Mouse (Mus musculus): ENCODE results near the gene Rack1. TPM values are rescaled to one million over a fixed set of nuclear protein-coding genes. Genes with fewer than 3 reads are reported as not detected.
"Not testable (repeated sequence)": the region's sequence is repeated elsewhere in the genome, so short reads cannot be mapped to it uniquely, and the experiment has no call there.

Gene Rack1
- polyA plus RNA-seq, 1 experiment = not detected

GRCm38 (mm10) chr11:48841213-48841612 is 41.1 kb downstream of the Rack1 start:
- WGBS = 95% methylated on average over 5 of the region's 5 CpGs
- no peak for TF ChIP-seq CTCF (IDR thresholded peaks at IDR 0.05; ENCODE audit: insufficient read depth, low read depth, low read length)
- TF ChIP-seq POLR2A (IDR thresholded peaks at IDR 0.05; ENCODE audit: insufficient read depth, low read depth, low read length) = no peak
- H3K4me1 ChIP-seq (ENCODE audit: control insufficient read depth, insufficient read depth, low read length) = peaks cover 9% of the 10 kb centered on the region
- no peak overlapping the region for H3K27ac ChIP-seq (ENCODE audit: insufficient read depth, low read depth, low read length)
- no peak overlapping the region for H3K4me3 ChIP-seq (ENCODE audit: insufficient read depth, low read depth, low read length)

GRCm38 (mm10) chr11:48842378-48842792 is 42.3 kb downstream of the Rack1 start:
- no peak overlapping the region for H3K27ac ChIP-seq (ENCODE audit: insufficient read depth, low read depth, low read length)
- peaks cover 5% of the 10 kb centered on the region; the same call in 1 of the 2 replicates for H3K4me1 ChIP-seq (ENCODE audit: control insufficient read depth, insufficient read depth, low read length)
- no peak overlapping the region for H3K4me3 ChIP-seq (ENCODE audit: insufficient read depth, low read depth, low read length)
- WGBS = 89% methylated on average over 4 of the region's 4 CpGs
- TF ChIP-seq POLR2A (IDR thresholded peaks at IDR 0.05; ENCODE audit: insufficient read depth, low read depth, low read length) (no peak), CTCF (IDR thresholded peaks at IDR 0.05; ENCODE audit: insufficient read depth, low read depth, low read length) (no peak)

- 90% methylated on average over 11 of the region's 11 CpGs for WGBS
These were observed 43.1 kb downstream of the Rack1 start for GRCm38 (mm10) chr11:48843202-48843601.

GRCm38 (mm10) chr11:48844309-48844708 is 44.2 kb downstream of the Rack1 start:
- no peak overlapping the region for H3K4me3 ChIP-seq (ENCODE audit: insufficient read depth, low read depth, low read length)
- no peaks in the 10 kb centered on the region for H3K4me1 ChIP-seq (ENCODE audit: control insufficient read depth, insufficient read depth, low read length)
- 61% methylated on average over 6 of the region's 6 CpGs for WGBS
- H3K27ac ChIP-seq (ENCODE audit: insufficient read depth, low read depth, low read length) = no peak overlapping the region
- TF ChIP-seq POLR2A (IDR thresholded peaks at IDR 0.05; ENCODE audit: insufficient read depth, low read depth, low read length) (no peak), CTCF (IDR thresholded peaks at IDR 0.05; ENCODE audit: insufficient read depth, low read depth, low read length) (no peak)

More at GRCm38 (mm10) chr11:48843202-48843601, 43.1 kb downstream of the Rack1 start:
- TF ChIP-seq CTCF (IDR thresholded peaks at IDR 0.05; ENCODE audit: insufficient read depth, low read depth, low read length) = no peak
- H3K4me3 ChIP-seq (ENCODE audit: insufficient read depth, low read depth, low read length) = no peak overlapping the region
- H3K27ac ChIP-seq (ENCODE audit: insufficient read depth, low read depth, low read length) = no peak overlapping the region
- H3K4me1 ChIP-seq (ENCODE audit: control insufficient read depth, insufficient read depth, low read length) = peaks cover 3% of the 10 kb centered on the region; the same call in 1 of the 2 replicates

- Histone ChIP-seq H3K27ac (ENCODE audit: insufficient read depth, low read depth, low read length) (no peak overlapping the region), H3K4me1 (ENCODE audit: control insufficient read depth, insufficient read depth, low read length) (no peaks in the 10 kb centered on the region), H3K4me3 (ENCODE audit: insufficient read depth, low read depth, low read length) (no peak overlapping the region)
- WGBS = 66% methylated on average over 13 of the region's 13 CpGs
- no peak for TF ChIP-seq CTCF (IDR thresholded peaks at IDR 0.05; ENCODE audit: insufficient read depth, low read depth, low read length)
These were observed 45.2 kb downstream of the Rack1 start for GRCm38 (mm10) chr11:48845244-48845815.

- not testable (repeated sequence) for H3K4me1 ChIP-seq (ENCODE audit: control insufficient read depth, insufficient read depth, low read length); H3K4me3 ChIP-seq (ENCODE audit: insufficient read depth, low read depth, low read length); H3K27ac ChIP-seq (ENCODE audit: insufficient read depth, low read depth, low read length)
- whole genome bisulfite sequencing = 86% methylated on average over 2 of the region's 2 CpGs
These were observed 46.2 kb downstream of the Rack1 start for GRCm38 (mm10) chr11:48846362-48846761.

- TF ChIP-seq CTCF (IDR thresholded peaks at IDR 0.05; ENCODE audit: insufficient read depth, low read depth, low read length) = no peak
- TF ChIP-seq POLR2A (IDR thresholded peaks at IDR 0.05; ENCODE audit: insufficient read depth, low read depth, low read length) = no peak
- WGBS = 66% methylated on average over 5 of the region's 5 CpGs
- H3K4me1 ChIP-seq (ENCODE audit: control insufficient read depth, insufficient read depth, low read length) = no peaks in the 10 kb centered on the region
- H3K4me3 ChIP-seq (ENCODE audit: insufficient read depth, low read depth, low read length) = no peak overlapping the region
- H3K27ac ChIP-seq (ENCODE audit: insufficient read depth, low read depth, low read length) = no peak overlapping the region
These were observed 46.7 kb downstream of the Rack1 start for GRCm38 (mm10) chr11:48846881-48847280.

GRCm38 (mm10) chr11:48850240-48850639 is 50.1 kb downstream of the Rack1 start:
- 56% methylated on average over 2 of the region's 2 CpGs for WGBS
- Histone ChIP-seq H3K4me1 (ENCODE audit: control insufficient read depth, insufficient read depth, low read length) (peaks cover 3% of the 10 kb centered on the region), H3K27ac (ENCODE audit: insufficient read depth, low read depth, low read length) (no peak overlapping the region), H3K4me3 (ENCODE audit: insufficient read depth, low read depth, low read length) (no peak overlapping the region)
- no peak for TF ChIP-seq POLR2A (IDR thresholded peaks at IDR 0.05; ENCODE audit: insufficient read depth, low read depth, low read length)
- no peak for TF ChIP-seq CTCF (IDR thresholded peaks at IDR 0.05; ENCODE audit: insufficient read depth, low read depth, low read length)

GRCm38 (mm10) chr11:48851270-48851995 is 51.3 kb downstream of the Rack1 start:
- peaks cover 3% of the 10 kb centered on the region for H3K4me1 ChIP-seq (ENCODE audit: control insufficient read depth, insufficient read depth, low read length)
- WGBS = 79% methylated on average over 4 of the region's 4 CpGs
- TF ChIP-seq POLR2A (IDR thresholded peaks at IDR 0.05; ENCODE audit: insufficient read depth, low read depth, low read length) (no peak), CTCF (IDR thresholded peaks at IDR 0.05; ENCODE audit: insufficient read depth, low read depth, low read length) (no peak)
- H3K27ac ChIP-seq (ENCODE audit: insufficient read depth, low read depth, low read length) = no peak overlapping the region
- no peak overlapping the region for H3K4me3 ChIP-seq (ENCODE audit: insufficient read depth, low read depth, low read length)
